Mouse (Mus musculus) hindbrain, embryonic 16.5 days (tissue): Measurements from ENCODE around the gene Slc16a13. TPM values are rescaled to one million over a fixed set of nuclear protein-coding genes. Genes with fewer than 3 reads are reported as not detected.

Experiments
- ATAC-seq: fragments of 200-750 bp; cut with Nextera tagmentation; 2 replicates; pipeline ENCODE4 v1.8.0; 2017; ENCODE audit warnings: moderate TSS enrichment, moderate library complexity
- H3K27ac ChIP-seq: fragments of 300-500 bp; sonication (generic); 2 replicates; pipeline ENCODE4 v1.5.1; 2014; ENCODE audit warnings: low read depth, mild to moderate bottlenecking, control low read depth, low read length, moderate library complexity
- H3K27me3 ChIP-seq: fragments of 300-500 bp; sonication (generic); replicated peaks from 2 replicates; pipeline ENCODE4 v1.6.1; 2014; ENCODE audit warnings: low read length; ENCODE audit not compliant: control insufficient read depth, insufficient read depth
- H3K36me3 ChIP-seq: fragments of 300-500 bp; sonication (generic); 2 replicates; pipeline ENCODE4 v1.6.1; 2014; ENCODE audit warnings: mild to moderate bottlenecking, low read length, moderate library complexity, mixed read lengths; ENCODE audit not compliant: control insufficient read depth, insufficient read depth
- H3K4me1 ChIP-seq: fragments of 300-500 bp; sonication (generic); 2 replicates; pipeline ENCODE4 v1.6.1; 2014; ENCODE audit warnings: low read depth, low read length; ENCODE audit not compliant: control insufficient read depth, insufficient read depth
- H3K4me2 ChIP-seq: fragments of 300-500 bp; sonication (generic); 2 replicates; pipeline ENCODE4 v1.6.1; 2014; ENCODE audit warnings: mild to moderate bottlenecking, low read length, control low read depth, moderate library complexity
- H3K4me3 ChIP-seq: fragments of 300-500 bp; sonication (generic); 2 replicates; pipeline ENCODE4 v1.5.1; 2014; ENCODE audit warnings: mild to moderate bottlenecking, low read length, control low read depth, moderate library complexity
- H3K9ac ChIP-seq: fragments of 300-500 bp; sonication (generic); 2 replicates; pipeline ENCODE4 v1.6.1; 2014; ENCODE audit warnings: low read depth, mild to moderate bottlenecking, control low read depth, low read length, moderate library complexity
- H3K9me3 ChIP-seq: fragments of 300-500 bp; sonication (generic); 2 replicates; pipeline ENCODE4 v1.6.1; 2014; ENCODE audit warnings: mild to moderate bottlenecking, low read length, moderate library complexity; ENCODE audit not compliant: control insufficient read depth
- WGBS: fragments of 180-500 bp; shearing (Covaris S2); extraction: QIAGEN DNeasy Blood & Tissue Kit; methylation state at CpG from one replicate; pipeline ENCODE4 v1.1.7; 2014; 5-methylcytosine and 5-hydroxymethylcytosine counted together
- polyA plus RNA-seq: library from polyadenylated mRNA; unstranded; fragments of >200 nt; fragmentation: Nextera tagmentation; extraction: Ambion mirVana; gene quantifications from 2 replicates; pipeline ENCODE4 v1.2.1, GENCODE M21; 2015

Gene Slc16a13
- polyA plus RNA-seq, 1 experiment from 2014 or later: 11.9 TPM

DNA sequence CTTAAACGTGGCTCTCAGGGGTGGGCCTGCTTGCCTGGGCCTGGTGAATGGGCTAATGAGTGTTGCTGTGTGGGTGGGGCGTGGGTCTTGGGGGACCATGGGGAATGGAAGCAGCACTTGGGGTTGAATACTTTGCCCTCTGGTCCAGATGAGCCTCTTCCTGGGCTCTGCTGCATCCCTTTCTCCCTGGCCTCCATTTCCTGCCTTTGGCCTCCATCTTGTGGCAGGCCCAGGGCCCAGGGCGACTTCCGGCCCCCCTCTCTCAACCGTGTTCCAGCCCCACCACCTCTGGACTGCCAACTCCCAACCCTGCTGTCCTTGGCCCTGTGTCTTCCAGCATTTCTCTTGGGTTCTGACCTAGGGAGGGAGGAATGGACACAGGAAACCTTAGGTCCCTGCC lies 13.2 kb upstream of the Slc16a13 start:
- no peak for ATAC-seq
- no peak overlapping the region for H3K27ac ChIP-seq
- peaks cover 25% of the 10 kb centered on the region for H3K4me1 ChIP-seq
- WGBS: 60% methylated on average over 5 of the region's 5 CpGs
- H3K9ac ChIP-seq: no peak overlapping the region
- H3K27me3 ChIP-seq: peaks cover 7% of the 10 kb centered on the region; the same call in 1 of the 2 replicates
- no peaks in the 10 kb centered on the region for H3K9me3 ChIP-seq
- H3K36me3 ChIP-seq: peaks cover 4% of the 10 kb centered on the region
- no peak overlapping the region for H3K4me3 ChIP-seq
- H3K4me2 ChIP-seq: no peak overlapping the region

DNA sequence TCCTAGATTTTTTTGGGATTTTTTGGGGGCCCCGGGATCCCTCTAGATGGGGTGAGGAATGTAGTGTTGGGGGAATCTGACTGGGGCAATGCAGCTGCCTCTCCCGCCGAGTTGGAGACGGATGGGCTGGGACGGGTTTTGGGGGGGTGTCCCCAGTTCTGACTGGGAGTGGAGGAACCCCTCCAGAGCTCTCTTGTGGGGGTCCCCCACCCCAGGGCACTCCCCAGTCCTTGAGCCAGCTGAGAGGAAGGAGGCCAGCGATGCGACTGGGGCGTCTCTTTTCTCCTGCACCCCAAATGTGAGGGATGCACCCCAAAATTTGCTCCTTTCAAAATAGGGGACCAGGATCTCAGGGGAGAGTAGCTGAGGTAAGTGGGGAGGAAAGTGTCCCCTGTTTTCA lies 12.2 kb upstream of the Slc16a13 start:
- peak overlapping the region; percentile 63 for H3K4me2 ChIP-seq
- peaks cover 4% of the 10 kb centered on the region for H3K36me3 ChIP-seq
- no peak overlapping the region for H3K27ac ChIP-seq
- H3K9ac ChIP-seq: peak overlapping the region; percentile 69
- ATAC-seq: no peak
- WGBS: 56% methylated on average over 4 of the region's 8 CpGs
- H3K4me1 ChIP-seq: peaks cover 21% of the 10 kb centered on the region
- no peaks in the 10 kb centered on the region for H3K9me3 ChIP-seq
- H3K27me3 ChIP-seq: peaks cover 12% of the 10 kb centered on the region
- peak overlapping the region; percentile 42 for H3K4me3 ChIP-seq

DNA sequence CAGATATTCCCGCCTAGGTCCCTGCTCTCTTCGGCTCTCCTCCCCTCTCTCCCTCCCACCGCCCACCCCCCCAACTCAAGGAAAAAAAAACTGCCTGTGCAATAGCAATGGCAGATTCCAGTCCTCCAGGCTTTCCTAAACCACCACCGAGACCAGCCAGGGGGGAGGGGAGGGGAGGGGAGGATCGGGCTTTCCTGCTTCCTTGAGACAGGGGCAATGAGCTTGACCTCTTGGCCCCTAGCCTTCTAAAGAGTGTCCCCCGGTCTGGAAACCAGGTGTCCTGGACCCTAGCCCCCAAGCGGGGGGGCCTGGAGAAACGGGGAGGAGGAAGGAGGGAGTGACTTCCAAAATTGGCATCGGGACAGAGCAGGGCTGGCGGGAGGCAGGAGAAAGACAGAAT lies 11.7 kb upstream of the Slc16a13 start:
- H3K9me3 ChIP-seq: no peaks in the 10 kb centered on the region
- peaks cover 4% of the 10 kb centered on the region for H3K36me3 ChIP-seq
- no peak overlapping the region for H3K27ac ChIP-seq
- peak overlapping the region; percentile 63 for H3K4me2 ChIP-seq
- 4% methylated on average over 9 of the region's 10 CpGs for WGBS
- H3K9ac ChIP-seq: peak overlapping the region; percentile 69
- H3K27me3 ChIP-seq: peaks cover 17% of the 10 kb centered on the region
- no peak for ATAC-seq
- peaks cover 21% of the 10 kb centered on the region for H3K4me1 ChIP-seq
- H3K4me3 ChIP-seq: peak overlapping the region; percentile 42

DNA sequence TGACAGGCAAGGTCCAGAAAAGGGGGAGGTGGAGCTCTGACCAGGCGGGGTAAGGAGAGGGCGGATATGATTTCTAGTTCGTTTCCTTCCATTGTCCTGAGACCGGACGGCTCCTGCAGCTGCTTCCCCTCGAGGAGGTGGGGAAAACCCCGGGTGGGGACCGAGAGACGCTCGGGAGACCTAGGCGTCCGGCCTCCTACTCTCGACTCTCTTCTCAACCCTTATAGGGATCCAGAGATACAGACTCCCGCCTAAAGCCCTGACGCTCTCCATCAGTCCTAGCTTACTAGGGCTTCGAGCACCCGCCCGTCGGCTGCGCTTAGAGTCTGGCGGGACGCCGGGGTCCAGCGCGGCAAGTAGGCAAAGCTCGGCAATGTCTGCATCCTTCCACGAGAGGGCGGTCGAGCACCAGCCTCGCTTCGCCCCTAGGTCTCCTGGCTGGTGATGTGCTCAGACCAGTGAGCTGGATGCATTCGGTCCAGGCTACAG lies 9.4 kb upstream of the Slc16a13 start:
- 1% methylated on average over 32 of the region's 32 CpGs for WGBS
- peaks cover 25% of the 10 kb centered on the region for H3K4me1 ChIP-seq
- H3K27me3 ChIP-seq: peaks cover 18% of the 10 kb centered on the region
- H3K9me3 ChIP-seq: no peaks in the 10 kb centered on the region
- peak; percentile 29 for ATAC-seq
- peak overlapping the region; percentile 21; the same call in 1 of the 2 replicates for H3K4me3 ChIP-seq
- H3K4me2 ChIP-seq: peak overlapping the region; percentile 45
- no peak overlapping the region for H3K27ac ChIP-seq
- H3K9ac ChIP-seq: no peak overlapping the region
- H3K36me3 ChIP-seq: peaks cover 4% of the 10 kb centered on the region

DNA sequence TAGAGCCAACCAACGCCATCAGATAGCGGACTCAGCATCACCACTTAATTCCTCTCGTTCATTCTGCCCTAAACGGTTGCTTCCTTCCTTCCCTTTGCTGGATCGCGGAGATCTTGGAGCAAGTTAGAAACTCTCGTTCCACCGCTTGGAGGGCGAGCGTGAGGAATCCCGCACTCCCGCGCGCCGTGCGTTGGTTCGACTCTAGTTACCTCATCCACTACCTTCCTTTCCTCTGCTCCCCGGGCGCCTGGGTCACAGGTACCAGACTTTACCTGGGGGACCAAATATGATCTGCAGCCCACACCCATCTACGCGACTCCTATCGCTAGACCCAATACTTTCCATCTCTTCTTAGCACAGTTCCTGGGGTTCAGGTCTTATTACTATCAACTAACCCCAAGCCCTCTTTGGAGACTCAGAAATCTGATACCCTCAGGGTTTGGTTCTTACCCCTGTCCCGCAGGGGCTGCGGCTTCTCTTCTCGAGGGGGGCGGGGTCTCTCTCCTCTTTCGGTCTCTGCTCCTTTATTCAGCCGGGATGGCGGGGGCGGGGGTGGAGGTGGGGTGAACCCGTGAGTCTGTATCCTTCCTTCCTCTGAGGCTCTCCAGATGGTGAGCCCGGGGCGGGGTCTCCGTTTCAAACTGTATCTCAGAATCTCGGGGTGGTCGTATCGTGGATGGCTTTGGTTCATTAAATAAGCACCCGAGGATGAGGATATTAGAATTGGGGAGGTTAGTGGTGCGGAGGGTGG lies 8.6 kb upstream of the Slc16a13 start, which contains the start of gene Bcl6b:
Gene Bcl6b, minus strand, starts transcription at position 539 of the 751 bp plus-strand sequence.
- peak within 1 kb of the TSS; percentile 45 for H3K27ac ChIP-seq
- H3K4me3 ChIP-seq: peak within 1 kb of the TSS; percentile 37
- 3% methylated on average over 39 of the region's 39 CpGs for WGBS
- peaks cover 25% of the 10 kb centered on the region for H3K4me1 ChIP-seq
- peaks cover 18% of the 10 kb centered on the region for H3K27me3 ChIP-seq
- no peaks in the 10 kb centered on the region for H3K9me3 ChIP-seq
- H3K9ac ChIP-seq: peak within 1 kb of the TSS; percentile 52
- peak within 1 kb of the TSS; percentile 63 for H3K4me2 ChIP-seq
- no peaks in the 10 kb centered on the region for H3K36me3 ChIP-seq
- ATAC-seq: no peak

DNA sequence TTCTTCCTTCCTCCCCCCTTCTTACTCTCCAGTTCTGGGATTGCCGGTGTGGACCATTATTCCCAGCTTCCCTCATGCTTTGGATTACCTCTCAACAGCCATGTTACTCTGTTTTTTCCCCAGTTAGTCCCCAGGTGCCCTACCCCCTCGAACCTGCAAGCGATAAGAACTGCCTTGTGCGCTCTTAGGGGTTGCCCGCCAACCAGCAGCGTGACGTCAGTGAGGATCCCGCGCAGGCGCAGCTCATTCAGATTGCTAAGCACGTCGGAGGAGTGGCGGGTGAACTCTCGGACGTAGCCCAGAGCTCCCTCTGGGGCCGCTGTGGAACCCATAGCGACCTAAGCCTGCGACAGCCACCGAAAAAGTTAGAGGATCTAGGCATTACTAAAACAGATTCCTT lies 8.0 kb upstream of the Slc16a13 start:
- peak overlapping the region; percentile 37 for H3K4me3 ChIP-seq
- H3K9me3 ChIP-seq: no peaks in the 10 kb centered on the region
- peak overlapping the region; percentile 63 for H3K4me2 ChIP-seq
- peaks cover 25% of the 10 kb centered on the region for H3K4me1 ChIP-seq
- H3K36me3 ChIP-seq: no peaks in the 10 kb centered on the region
- H3K27ac ChIP-seq: no peak overlapping the region
- ATAC-seq: peak; percentile 54; the same call in 1 of the 2 replicates
- 2% methylated on average over 19 of the region's 19 CpGs for whole genome bisulfite sequencing
- peak overlapping the region; percentile 52 for H3K9ac ChIP-seq
- H3K27me3 ChIP-seq: peaks cover 19% of the 10 kb centered on the region

DNA sequence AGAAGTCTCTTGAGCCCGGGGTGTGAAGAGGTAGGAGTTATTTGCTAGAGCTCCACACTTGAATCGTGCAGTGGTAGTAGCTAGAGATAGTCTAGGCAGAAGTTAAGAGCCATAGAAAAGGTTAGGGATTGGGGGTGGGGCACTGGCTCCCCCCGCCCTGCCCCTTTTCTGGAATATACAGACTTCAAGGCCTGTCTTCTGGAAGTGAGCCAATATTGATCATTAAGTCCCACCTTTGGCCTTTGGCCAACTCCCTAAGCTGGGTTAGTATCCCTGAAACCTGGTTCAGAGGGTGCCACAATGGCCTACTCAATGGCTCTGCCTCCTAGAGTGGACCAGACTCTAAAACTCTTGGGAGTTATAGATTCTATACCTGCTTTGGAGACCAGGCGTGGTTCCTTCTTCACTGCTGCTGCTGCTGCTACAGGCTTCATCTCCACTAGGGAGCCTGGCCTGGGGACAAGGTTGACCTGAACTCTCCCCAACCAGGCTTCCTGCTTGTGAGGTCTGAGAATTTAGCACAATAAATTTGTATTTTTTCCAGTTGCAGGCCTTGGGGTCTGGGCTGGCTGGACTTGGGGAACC lies 6.9 kb upstream of the Slc16a13 start:
- Histone ChIP-seq H3K4me1 (peaks cover 23% of the 10 kb centered on the region), H3K27ac (no peak overlapping the region), H3K4me3 (no peak overlapping the region), H3K9ac (no peak overlapping the region), H3K4me2 (peak overlapping the region; percentile 63), H3K9me3 (no peaks in the 10 kb centered on the region), H3K36me3 (no peaks in the 10 kb centered on the region), H3K27me3 (peaks cover 21% of the 10 kb centered on the region)
- ATAC-seq: no peak
- WGBS: 90% methylated on average over 4 of the region's 4 CpGs

DNA sequence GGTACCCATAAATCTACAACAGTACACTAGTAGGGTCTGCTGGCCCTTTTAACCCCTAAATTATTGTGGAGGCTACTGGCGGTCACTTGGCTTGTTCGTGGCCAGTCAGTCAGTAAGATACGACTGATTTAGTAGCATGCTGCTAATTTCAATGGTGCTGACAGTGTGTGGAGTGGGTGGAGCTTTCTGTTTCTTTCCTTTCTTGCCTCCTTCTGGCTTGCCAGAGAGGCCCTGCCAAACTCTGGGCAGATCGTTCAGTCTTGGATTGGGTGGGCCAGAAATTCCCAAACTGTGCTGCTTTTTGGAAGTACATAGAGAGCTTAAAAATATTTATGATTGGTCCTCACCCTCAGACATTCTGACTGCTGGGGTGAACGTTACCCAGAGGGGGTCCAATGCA lies 6.3 kb upstream of the Slc16a13 start:
- no peak for ATAC-seq
- peak overlapping the region; percentile 62 for H3K4me2 ChIP-seq
- H3K9ac ChIP-seq: no peak overlapping the region
- H3K9me3 ChIP-seq: no peaks in the 10 kb centered on the region
- H3K27me3 ChIP-seq: peaks cover 21% of the 10 kb centered on the region
- peak overlapping the region; percentile 34 for H3K4me3 ChIP-seq
- no peak overlapping the region for H3K27ac ChIP-seq
- WGBS: 37% methylated on average over 5 of the region's 5 CpGs
- H3K36me3 ChIP-seq: no peaks in the 10 kb centered on the region
- peaks cover 26% of the 10 kb centered on the region for H3K4me1 ChIP-seq

DNA sequence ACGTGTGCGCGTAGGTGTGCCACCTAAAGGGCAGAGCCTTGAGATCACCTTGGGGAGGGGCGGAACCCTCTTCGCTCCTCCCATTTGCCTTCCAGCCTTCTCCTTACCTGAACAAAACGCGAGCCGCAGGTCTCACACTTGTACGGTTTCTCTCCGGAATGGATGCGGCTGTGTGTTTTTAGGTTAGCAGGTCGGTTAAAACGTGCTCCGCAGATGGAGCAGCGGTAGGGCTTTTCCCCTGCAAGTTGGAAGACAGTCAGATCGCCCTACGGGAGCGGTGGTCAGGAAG lies 5.7 kb upstream of the Slc16a13 start:
- 12% methylated on average over 18 of the region's 18 CpGs for WGBS
- peaks cover 21% of the 10 kb centered on the region for H3K27me3 ChIP-seq
- no peak; the same call in 1 of the 2 replicates for ATAC-seq
- H3K9me3 ChIP-seq: no peaks in the 10 kb centered on the region
- H3K9ac ChIP-seq: peak overlapping the region; percentile 55
- no peak overlapping the region for H3K27ac ChIP-seq
- no peaks in the 10 kb centered on the region for H3K36me3 ChIP-seq
- H3K4me1 ChIP-seq: peaks cover 31% of the 10 kb centered on the region
- peak overlapping the region; percentile 62 for H3K4me2 ChIP-seq
- peak overlapping the region; percentile 34 for H3K4me3 ChIP-seq
